Mouse (Mus musculus) adrenal gland, postnatal 14 days (tissue): Measurements from ENCODE around the gene Gm14325. TPM values are rescaled to one million over a fixed set of nuclear protein-coding genes. Genes with fewer than 3 reads are reported as not detected.
"Not testable (repeated sequence)": the region's sequence is repeated elsewhere in the genome, so short reads cannot be mapped to it uniquely, and the experiment has no call there.

Experiments used
- DNase-seq: peaks from one replicate; pipeline ENCODE4 v3.0.0; 2021; ENCODE audit warnings: mixed read lengths
- long read RNA-seq, 2 experiments: library from polyadenylated mRNA; stranded (forward); transcript quantifications; one replicate each; pipeline ENCODE4 v2.0.0; 2021
- total RNA-seq: library from RNA; stranded (reverse); gene quantifications from 2 replicates; pipeline ENCODE4 v1.2.3, GENCODE M21; 2021

The Gm14325 gene
- total RNA-seq: 101 and 107 TPM in 2 replicates
- long read RNA-seq, experiment 1, transcript Gm14325-202 (3 exons, 310 nt): major isoform, 51 of 62 reads
- long read RNA-seq, experiment 1, partial matches to known transcripts: 1 of 62 reads
- long read RNA-seq, experiment 1, other reads (novel, unspliced or antisense): 8 of 62 reads
- long read RNA-seq, experiment 2, transcript Gm14325-201 (4 exons, 1,576 nt): minor isoform, 6 of 69 reads
- long read RNA-seq, experiment 2, transcript Gm14325-202 (3 exons, 310 nt): major isoform, 56 of 69 reads
- long read RNA-seq, experiment 2, partial matches to known transcripts: 2 of 69 reads
- long read RNA-seq, experiment 2, other reads (novel, unspliced or antisense): 5 of 69 reads

DNA sequence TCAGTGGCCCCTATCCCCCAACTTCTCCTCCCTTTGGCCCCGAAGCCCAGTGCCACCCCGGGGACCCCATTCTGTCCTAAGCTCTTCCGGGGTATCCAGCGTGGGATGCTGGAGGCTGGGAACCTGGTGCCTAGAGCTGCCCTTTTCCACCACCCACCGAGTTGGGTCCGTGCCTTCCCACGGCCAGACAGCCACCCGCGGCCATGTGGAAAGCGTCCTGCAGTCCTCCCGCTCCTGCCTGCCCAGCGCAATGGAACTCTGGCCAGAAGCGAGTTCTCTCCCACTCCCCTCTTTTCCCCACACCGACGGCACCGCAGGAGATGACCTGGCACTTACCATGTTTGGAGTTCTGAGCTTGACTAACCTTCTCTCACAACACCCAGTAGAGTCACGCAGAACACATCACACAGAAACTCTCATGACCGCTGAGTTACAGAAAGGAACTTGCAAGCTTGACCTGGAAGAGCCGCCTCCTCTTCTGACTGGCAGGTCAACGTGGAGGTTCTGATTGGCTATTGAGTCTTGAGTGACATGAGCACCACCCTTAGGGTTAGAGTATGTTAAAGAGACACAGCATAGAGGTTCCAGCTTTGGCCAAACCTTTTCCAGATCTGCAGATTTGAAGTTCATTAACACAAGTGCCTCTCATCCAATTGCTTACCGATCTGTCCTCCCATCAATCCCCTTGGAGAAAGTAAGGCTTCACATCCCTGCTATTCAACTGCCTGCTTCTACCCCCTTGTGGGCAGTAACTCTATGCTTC lies at the start of gene Gm14325:
TSS of gene Gm14325 (minus strand) at position 436 of the 763 bp plus-strand sequence.
- peak; percentile 78 for DNase-seq

GRCm38 (mm10) chr2:177887743-177888142 lies 47.6 kb upstream of the Gm14325 start:
- not testable (repeated sequence) for DNase-seq

DNA sequence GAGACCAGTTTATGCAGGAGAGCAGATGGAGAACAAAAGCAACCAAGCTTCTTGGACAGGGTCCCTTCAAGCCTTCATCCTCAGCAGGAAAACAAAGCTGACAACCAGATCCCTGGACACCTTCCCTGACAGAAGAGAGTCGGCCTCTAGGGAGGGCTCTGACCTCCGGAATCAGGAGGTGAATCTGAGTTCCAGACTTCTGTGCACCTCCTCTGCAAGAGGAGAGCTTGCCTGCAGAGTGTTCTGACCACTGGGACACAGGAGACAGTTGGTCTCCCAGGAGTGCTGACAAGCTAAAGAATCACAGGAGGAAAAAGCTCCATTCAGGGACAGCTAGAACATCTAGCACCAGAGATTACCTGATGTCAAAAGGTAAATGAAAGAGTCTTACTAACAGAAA lies 22.1 kb upstream of the Gm14325 start:
- DNase-seq: not testable (repeated sequence)

DNA sequence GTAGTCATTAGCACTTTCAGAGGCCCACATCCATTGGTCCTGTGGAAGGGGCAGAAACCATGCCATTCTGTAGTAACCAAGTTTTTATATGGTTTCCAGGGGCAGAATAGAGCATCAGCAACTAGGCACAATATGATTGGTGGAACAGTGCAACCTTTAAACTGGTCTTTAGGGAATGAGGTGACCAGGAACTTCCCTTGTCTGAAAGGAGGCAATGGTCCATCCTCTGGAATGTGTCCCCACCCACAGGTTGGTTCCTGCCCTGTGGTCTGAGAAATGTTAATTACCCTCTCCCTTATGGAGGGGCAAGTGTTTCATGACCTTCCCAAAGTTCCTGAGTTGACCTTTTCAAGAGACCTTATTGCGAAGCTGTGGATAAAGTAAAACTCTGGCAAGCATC lies 3.5 kb upstream of the Gm14325 start:
- not testable (repeated sequence) for DNase-seq

GRCm38 (mm10) chr2:177836756-177837155 lies 3.4 kb downstream of the Gm14325 start:
- DNase-seq: not testable (repeated sequence)

DNA sequence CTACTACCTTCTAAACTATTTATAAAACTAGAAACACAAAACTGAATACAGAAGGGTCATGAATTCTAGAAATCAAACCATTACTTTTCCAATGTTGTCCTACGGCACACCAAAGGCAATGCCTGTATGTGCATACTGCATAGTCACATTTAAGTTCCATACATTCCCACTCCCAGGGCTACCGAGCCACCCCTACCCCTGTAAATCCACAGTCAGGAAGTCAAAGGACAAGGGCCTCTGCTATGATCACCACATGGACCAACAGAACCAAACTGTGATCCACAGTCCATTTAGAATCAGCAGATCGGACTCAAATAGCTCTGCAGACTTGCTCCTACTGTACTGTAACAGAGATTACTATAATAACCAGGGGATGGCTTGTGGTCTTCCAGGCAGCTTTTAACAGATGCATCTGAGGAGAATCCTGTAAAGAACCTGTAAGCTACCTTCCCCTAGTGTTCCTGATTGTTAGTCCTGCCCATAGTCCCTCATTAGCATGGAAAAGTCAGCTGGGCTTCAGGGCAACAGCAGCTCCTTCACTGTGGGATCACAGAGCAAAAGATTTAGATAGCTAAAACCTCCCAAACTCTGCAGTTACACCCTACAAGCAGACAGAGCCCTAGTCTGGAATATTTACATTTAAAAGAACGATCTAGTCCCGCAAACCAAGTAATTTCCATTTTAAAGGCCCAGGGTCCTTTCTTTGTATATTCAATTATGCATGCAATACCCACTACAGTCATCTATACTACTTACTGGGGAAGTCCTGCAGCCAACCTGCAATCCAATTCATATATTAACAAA lies 4.2 kb downstream of the Gm14325 start:
- not testable (repeated sequence) for DNase-seq

- DNase-seq: peak; percentile 73
Observed at GRCm38 (mm10) chr2:177821952-177822351, 18.2 kb downstream of the Gm14325 start.

- DNase-seq: not testable (repeated sequence)
Observed at GRCm38 (mm10) chr2:177806170-177806569, 34.0 kb downstream of the Gm14325 start.

DNA sequence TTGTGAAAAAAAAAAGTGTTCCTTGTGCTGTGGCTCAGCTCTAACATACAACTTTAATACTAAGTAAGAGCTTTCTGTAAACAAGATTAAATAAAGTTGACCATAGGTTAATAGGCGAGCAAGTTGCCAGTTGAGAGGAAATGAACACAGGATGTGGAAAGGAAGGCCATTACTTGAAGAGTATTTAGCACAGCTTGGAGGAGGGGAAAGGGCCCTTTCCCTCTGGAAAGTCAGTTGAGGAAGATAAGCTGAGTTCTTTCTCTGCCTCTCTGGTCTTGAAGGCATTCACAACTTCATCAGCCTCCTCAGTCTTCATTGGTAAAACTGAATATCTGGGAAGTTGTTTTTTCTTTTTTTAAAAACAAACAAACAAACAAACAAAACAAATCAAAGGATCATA lies 52.8 kb downstream of the Gm14325 start:
- not testable (repeated sequence) for DNase-seq

Other genes starting within 250 kb of the Gm14325 start
- gene Gm14322, start 81.0 kb downstream of the Gm14325 start, total RNA-seq: 26.9 and 30.2 TPM in 2 replicates
- gene Gm14327, start 56.8 kb upstream of the Gm14325 start, total RNA-seq: 3.3 and 4.5 TPM in 2 replicates
- 1.7 and 1.8 TPM in 2 replicates for gene Zfp972, start 85.3 kb upstream of the Gm14325 start, total RNA-seq
- 27.4 and 32.7 TPM in 2 replicates for gene Gm14326, start 117.0 kb upstream of the Gm14325 start, total RNA-seq
- 29.5 and 33.3 TPM in 2 replicates for gene Zfp971, start 182.9 kb upstream of the Gm14325 start, total RNA-seq
- gene Zfp931, start 238.1 kb upstream of the Gm14325 start, total RNA-seq: 20.8 and 23.9 TPM in 2 replicates